Mouse (Mus musculus) Muller cell, postnatal 12 days (primary cell): ENCODE measurements around the gene Rassf10.
"Not testable (repeated sequence)": the region's sequence is repeated elsewhere in the genome, so short reads cannot be mapped to it uniquely, and the experiment has no call there.

Source experiments
- DNase-seq: peaks from one replicate; pipeline ENCODE4 v3.0.0-alpha.2; 2015; ENCODE audit errors: inconsistent ontology term

Rassf10 gene

DNA sequence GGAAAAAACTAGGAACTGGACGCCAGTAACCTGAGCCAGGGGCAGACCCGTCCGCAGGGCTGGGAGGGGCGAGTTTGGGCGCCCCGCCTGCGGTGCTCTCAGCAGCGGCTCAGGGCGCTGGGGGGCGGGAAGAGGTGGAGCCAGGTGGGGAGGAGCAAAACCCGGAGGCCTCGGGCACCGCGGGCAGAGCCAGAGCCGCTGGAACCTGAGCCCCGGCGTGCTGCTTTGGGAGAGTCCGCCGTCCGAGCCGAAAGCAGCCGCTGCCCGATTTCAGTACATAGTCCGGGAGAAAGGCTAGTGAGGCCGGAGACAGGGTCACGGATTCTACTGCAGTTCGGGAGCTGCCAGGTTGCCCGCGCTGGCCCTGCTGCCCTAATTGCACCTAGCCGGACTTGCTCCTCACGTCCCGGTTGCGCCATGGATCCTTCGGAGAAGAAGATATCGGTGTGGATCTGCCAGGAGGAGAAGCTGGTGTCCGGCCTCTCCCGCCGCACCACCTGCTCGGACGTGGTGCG lies at the start of gene Rassf10:
Gene Rassf10, plus strand, starts transcription at position 186 of the 515 bp plus-strand sequence.
- peak; percentile 84 for DNase-seq

DNA sequence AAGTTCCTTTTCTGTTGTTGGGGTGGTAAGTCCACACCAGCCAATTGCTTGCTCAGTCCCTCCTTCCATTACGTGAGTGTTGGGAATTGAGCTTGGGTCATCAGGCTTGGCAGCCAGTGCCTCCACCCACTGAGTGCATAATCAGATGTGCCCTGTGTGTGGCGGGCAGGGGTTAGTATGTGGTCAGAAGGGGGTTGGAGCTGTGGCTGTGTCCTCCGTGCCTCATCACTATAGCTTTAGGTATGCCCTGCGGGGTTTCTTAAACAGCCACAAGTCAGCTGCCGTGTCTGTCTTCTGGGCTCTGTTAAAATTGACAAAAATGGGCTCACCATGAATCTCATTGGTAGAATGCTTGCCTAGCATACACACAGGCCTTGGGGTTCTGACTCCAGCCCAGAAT lies 46.9 kb upstream of the Rassf10 start:
- DNase-seq: no peak

DNA sequence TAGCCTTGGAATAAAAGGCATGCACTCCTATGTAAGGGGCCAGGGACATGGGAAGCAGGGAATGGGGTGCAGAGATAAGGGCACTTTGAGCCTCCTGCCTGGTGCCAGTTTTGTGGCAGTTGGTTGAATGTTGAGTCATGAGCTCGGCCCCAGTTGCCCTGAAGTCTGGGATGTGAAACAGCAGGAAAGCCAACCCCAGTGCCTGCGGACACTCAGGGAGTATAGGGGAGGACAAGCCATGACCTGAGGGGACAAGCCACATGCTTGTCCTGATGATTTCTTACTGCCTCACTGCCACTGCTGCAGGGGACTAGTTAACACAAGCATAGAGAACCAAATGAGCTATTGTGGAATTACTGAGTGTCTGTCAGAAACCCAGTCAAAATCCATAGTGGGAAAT lies 46.3 kb upstream of the Rassf10 start:
- DNase-seq: no peak

DNA sequence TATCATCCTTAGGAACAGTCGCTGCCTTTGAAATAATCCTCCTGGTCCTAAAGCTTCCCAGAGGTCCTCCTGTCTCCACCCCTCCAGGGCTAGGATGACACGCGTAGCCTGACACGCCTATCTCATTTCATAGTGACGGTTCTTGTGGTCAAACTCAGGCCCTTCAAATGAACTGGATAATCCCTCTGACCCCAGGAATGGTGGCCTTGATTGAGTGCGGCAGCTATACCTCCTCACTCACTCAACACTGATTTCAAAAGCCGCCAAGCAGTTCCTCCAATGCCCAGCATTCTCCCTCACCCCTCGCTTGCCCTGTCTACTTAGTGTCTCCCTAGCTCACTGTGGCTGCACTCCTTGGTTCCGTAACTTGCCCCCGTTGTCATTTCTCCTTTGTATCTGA lies 44.6 kb upstream of the Rassf10 start:
- no peak for DNase-seq

DNA sequence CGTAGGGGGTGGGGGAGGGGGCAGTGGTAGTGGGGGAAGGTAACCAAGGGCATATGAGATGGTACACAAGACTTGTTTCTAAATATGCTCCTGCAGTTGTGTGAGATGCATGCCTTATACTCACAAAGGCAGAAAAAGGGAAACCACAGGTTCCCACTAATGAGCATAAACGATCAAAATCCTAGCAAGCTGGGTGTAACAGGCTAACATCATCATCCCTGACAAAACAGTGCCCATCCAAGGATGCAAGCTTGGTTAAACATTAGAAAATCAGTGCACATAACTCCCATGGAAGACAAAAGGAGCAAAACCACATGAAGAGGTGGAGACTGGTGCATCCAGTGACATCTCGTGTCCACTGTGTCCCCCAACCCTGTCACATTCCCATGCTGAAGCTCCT lies 40.8 kb upstream of the Rassf10 start:
- DNase-seq: peak; percentile 77

DNA sequence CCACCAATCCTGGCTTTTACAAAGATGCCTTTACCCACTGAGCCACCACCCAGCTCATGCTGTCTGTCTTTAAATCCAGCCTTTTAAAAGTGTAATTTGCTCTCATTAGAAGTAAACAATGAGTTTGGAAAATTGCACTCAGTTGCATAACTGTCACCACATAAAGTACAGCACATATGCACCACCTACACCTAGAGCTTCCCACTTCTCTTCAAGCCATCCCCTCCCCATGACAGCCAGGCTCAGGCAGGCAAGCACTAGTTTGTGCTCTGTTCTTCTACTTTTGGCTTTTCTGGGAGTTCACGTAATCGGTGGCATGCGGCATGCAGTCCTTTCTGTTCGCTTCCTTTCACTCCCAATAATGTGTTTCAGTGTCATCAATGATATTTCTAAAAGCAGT lies 38.2 kb upstream of the Rassf10 start:
- DNase-seq: no peak

DNA sequence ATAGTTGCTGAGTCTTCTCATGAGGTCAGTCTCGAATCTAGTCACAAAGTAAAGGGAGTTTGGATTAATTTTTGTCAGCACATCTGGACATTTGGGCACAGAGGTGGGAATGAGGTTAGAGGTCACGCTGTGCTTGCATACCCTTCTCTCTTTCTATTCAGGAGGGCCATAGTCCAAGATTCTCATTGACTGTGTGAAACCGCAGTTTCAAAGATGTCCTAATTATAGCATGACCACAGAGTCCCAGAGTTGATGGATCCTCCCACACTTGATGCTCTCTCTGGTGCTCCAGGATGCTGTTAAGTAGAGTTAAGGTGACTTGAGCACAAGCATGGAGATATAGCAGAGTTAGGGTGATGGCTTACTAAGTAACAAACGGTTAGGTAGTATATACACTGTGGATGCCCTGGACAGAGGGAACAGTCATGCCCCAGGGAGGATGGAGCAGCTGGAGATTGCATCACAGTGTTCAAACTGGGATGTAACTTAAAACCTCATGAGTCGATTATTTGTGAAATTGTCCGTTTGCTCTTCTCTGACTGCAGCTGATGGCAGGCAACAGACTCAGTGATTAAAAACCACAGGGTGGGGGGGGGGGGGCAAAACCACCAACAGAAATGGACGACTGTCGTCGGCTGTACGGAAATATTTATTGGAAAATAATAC lies 36.0 kb upstream of the Rassf10 start:
- peak; percentile 70 for DNase-seq

DNA sequence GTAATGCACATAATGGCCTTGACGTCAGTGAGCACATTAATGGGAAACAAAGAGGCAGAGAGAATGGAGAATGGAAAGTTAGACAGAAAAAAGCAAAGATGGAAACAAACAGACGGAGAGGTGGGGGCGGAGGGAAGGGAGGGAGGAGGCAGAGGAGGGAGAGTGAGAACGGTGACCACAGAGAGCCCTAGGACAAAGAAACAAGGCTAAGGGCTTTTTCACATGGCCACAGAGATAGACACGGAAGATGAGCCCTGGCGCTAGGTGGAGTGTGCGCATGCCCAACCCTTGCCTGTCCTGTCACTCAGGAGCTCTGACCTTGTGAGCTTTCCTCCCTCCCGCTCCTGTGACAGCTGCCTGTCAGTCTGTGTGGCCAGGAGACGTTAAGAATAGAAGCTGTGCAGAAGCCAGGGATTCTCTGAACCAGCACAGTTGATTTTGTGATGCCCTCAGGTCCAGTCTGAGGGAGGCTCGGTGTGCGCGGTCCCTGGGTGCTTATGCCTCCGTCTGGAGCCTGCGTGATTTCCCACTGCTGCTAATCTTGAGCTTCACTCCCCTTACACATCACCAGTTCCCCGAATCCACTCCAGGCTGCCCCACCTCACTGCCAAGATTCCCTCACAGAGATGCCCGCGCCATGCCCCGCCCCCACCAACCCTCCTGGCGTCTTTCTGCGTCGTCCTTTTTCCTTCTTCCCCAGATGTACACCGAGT lies 35.3 kb upstream of the Rassf10 start:
- DNase-seq: no peak

DNA sequence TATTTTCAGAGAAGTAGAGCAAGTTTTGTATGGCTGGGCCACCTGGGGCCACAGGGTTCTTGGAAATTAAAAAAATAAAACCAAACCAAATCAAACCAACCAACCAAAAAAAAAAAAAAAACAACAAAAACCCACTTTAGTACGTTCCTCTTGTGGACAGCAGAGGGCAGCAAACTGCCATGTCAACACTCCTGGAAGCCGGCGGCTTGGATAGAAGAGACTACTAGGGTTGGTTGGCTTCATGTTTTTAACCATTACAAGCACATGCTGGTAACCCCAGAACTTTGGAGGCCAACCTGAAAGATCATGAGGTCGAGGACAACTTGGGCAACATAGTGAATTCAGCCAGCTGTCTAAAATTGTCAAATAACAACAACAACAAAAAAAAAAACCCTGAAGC lies 33.9 kb upstream of the Rassf10 start:
- DNase-seq: peak; percentile 45

DNA sequence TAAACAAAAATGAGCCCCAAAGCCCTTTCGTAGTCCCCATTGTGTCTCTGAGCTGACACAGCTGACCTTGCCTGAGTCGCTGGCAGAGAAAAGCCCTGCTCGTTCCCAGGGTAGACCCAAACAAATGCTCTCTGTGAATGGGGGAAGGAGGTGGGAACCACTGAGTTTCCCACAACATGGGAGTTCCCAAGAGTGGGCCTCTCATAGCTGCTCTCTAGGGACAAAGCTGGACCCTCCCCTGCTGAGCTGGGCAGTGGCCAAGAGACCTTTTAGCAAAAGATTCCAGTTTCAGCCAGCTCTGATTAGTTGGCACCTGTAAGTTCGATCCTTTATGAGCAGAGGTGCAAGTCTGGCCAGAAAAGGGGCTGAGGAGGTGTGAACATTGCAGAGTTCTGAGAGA lies 31.0 kb upstream of the Rassf10 start:
- DNase-seq: no peak

DNA sequence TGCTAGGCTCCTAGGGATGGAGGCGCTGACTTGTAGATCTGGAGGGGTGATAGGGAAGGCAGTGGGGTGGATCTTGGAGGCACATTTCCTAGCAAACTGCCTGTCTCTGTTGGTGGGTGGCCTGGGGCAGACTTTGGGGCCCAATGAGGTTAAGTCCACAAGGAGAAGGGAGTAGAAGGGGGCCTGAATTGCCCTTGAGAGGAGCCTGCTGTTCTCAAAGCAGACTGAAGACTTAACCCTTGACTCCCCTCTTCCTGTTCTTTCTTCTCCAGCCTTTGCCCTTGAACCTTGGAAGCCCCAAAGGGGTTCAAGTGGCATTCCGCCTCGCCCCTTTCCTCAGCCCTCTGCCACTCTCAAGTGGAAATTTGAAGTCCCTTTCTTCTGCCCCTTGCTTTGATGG lies 30.1 kb upstream of the Rassf10 start:
- no peak for DNase-seq

DNA sequence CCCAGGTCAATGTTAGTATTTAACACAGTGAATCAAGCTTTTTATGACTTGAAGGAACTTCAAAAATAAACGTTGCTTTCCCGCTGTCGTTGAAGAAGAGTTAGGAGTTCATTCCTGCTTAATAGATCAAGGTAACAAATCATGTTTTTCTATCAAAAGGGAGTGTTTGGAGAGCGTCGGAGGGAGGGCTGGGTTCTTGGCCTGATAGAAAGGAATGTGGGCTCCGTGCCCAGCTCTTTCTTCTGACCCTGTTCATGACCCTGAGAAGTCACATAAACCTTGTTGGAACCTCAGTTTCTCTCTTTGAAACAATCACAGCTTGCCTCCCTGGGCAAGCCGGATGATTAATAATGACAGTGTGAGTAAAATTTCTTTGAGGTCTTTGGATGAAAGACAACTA lies 23.1 kb upstream of the Rassf10 start:
- DNase-seq: no peak

DNA sequence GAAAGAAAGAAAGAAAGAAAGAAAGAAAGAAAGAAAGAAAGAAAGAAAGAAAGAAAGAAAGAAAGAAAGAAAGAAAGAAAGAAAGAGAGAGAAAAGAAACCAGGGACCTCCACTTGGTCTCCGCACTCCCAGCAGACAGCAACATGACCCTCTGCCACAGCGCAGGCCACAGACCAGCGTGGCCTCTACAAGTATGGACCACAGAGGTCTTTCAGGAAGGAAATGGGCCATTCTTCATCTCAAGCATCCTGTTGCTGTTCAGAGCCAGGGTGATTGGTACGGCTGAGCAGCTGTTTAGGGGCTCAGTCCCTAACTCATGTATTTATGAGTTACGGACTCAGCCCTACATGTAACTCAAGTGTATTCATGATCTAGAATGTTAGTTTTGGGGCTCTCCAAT lies 17.9 kb upstream of the Rassf10 start:
- not testable (repeated sequence) for DNase-seq

DNA sequence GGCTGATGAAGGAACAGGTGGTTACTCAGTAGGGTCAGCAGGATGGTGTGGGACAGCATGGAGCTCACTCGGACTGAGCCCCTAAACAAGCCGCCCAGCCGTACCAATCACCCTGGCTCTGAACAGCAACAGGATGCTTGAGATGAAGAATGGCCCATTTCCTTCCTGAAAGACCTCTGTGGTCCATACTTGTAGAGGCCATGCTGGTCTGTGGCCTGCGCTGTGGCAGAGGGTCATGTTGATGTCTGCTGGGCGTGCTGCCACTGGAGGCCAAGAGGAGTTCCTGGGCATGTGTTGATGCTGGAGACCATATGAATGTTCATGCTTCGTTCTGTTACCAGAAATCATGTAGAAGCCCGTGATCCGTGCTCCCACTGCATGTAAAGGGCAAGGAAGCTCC lies 16.7 kb upstream of the Rassf10 start:
- DNase-seq: no peak

DNA sequence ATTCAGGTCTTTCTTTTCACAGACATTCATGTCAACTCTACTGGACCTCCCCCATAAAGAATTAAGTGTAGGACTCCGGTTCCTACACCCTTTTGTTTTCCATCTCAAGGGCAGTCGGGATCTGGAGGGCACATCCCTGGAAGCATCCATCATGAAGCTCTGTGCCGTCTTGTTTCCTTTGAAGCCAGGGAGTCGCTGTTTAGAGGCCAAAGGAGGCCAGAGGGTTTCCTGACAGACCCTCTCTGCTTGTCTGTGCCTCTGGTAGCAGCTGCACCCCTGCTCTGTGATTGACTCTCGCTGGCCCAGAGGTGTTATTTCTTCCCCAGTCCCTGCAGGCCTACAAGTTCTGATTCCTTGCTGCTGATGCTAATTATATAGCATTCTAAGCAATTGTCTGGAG lies 14.8 kb upstream of the Rassf10 start:
- no peak for DNase-seq

DNA sequence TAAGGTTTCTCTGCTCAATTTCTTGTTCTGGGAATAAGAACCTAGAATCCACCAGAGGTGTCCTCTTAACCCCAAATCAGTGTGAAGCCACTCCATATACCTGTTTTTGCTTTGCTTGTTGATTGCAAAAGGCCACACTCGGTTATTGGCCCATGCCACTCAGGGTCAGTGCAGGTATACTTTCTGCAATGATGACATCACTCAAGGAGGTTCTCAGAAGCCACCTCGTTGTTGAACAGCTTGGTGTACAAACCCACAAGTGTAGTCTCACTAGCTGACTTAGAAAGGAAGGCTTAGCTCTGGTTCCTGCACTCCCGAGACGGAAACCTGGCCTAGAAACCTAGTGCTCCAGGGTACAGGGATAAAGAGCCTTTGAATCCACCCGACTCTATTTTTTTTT lies 11.2 kb upstream of the Rassf10 start:
- no peak for DNase-seq

DNA sequence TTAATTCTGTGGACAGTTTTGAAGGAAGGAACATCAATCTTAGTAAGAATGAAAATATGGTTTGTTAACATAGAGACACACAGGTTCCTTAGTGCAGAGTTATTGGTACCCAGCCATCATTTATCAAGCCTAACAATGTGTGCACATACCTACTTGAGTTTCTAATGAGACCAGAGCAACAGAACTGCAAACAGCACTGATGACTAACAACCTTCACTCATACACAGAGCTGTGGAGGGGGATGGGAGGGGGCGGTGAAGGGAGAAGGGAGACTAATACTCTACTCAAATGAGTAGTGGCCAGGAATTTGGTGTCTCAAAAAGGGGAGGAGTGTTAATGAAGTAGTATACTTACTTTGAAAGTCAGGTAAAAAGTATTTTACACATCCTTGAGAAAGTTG lies 10.7 kb upstream of the Rassf10 start:
- peak; percentile 81 for DNase-seq

DNA sequence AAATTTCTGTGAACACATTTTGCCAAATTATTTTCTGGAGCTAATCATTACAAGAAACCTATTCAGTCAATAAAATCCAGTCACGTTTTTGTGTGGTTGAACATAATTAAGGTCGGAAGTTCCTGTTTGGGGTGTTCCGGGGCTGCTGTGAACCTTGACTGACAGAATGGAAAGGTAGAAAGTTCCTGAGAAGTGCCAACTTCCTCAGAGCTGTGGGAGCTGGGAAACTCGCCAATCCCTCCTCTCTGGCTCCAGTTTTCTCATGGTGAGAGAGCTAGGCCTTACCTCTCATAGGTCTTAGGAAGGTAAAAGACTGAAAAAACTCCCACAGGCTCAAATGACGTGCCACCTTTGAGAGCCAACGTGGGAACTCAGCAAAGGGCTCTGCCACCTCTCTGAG lies 7.1 kb upstream of the Rassf10 start:
- no peak for DNase-seq

DNA sequence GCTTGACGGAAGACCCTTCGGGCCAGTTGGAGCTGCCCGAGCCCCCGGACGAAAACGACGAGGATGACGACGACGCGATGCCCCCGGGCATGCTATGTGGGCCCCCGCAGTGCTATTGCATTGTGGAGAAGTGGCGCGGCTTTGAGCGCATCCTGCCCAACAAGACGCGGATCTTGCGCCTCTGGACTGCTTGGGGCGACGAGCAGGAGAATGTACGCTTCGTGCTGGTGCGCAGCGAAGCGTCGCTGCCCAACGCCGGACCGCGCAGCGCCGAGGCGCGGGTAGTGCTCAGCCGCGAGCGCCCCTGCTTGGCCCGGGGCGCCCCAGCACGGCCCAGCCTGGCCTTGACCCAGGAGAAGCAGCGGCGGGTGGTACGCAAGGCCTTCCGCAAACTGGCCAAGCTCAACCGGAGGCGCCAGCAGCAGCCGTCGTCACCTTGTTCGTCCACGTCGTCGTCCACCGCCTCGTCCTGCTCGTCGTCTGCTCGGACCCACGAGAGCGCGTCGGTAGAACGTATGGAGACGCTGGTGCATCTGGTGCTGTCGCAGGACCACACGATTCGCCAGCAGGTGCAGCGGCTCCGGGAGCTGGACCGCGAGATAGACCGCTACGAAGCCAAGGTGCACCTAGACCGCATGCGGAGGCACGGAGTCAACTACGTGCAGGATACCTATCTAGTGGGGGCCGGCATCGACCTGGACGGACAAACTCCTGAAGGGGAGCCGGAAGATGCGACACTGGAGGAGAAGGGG lies 765 bp downstream of the Rassf10 start:
- peak; percentile 26 for DNase-seq

DNA sequence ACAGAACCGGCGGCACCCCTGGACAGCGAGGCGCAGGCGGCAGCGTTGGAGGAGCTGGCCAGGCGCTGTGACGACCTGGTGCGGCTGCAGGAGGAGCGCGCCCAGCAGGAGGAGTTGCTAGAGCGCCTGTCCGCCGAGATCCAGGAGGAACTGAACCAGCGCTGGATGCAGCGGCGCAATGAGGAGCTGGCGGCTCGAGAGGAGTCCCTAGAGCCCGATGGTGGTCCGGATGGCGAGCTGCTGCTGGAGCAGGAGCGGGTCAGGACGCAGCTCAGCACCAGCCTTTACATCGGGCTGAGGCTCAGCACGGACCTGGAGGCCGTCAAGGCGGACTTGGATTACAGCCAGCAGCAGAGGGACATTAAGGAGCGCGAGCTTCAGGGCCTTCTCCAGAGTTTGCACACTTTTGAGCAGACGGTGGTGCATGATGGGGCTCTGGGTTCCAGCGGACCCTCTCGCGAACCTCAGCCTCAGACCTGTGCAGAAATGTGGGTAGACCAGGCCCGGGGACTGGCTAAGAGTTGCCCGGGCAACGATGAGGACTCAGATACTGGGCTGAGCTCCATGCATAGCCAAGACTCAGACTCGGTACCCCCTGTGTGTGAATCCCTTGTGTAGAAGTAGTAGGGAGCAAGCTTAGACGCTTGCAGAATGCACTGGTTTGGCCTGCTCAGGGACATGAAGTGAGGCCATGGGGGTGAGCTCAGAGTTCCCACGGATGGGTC lies 1.5 kb downstream of the Rassf10 start:
- DNase-seq: peak; percentile 24

DNA sequence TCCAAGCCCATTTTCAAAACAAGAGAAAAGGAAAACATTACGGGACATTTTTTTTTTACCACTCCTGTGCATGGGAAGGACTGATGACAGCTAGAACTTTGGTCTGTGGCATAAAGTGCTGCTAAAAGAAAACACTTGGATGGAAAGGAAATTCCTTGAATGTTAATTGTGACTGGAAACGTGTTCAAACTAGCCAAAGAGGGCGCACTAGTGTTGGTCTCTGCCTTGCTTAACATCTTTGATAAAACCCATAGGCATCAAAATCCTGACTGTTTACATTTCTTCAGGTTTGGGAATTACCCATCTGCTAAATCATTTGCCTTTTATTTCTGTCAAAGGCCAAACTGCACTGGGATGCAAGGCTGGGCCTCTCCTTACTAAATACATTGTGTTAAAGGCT lies 2.2 kb downstream of the Rassf10 start:
- DNase-seq: no peak

DNA sequence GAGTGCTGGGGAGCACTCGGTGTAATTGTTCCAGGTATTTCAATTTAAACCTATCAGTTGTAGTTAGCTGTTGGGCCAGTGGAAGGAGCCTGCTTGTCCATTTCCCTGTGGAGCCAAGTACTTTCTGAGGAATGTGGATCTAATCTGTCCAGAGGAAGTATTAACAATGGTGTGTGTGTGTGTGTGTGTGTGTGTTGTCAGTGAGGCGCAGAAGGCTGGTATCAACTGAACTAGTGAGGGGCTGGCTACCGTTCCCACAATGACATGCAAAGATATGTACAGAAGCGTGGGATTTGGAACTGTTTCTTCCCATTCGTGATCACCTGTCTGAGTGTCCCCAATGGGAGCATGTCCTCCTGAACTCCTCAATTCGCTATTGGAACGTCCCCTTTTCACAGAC lies 3.2 kb downstream of the Rassf10 start:
- DNase-seq: no peak
